Mouse (Mus musculus) gastrocnemius, adult 8-10 months (tissue): ENCODE measurements around the gene Cpe. TPM values are rescaled to one million over a fixed set of nuclear protein-coding genes. Genes with fewer than 3 reads are reported as not detected.

Experiments used
- DNase-seq, 2 experiments: peaks; one replicate each; pipeline ENCODE4 v3.0.0; 2022; ENCODE audit warnings: low spot score in 2 of 2
- total RNA-seq, 4 experiments: library from RNA; stranded (reverse); gene quantifications; 2 replicates each; pipeline ENCODE4 v1.2.4; 2022

Cpe gene
- total RNA-seq, 4 experiments from 2014 or later = 236 to 331 (median 287) TPM

GRCm38 (mm10) chr8:64578221-64578620 is 114.6 kb downstream of the Cpe start:
- DNase-seq = no peak

- DNase-seq = no peak
Observed at GRCm38 (mm10) chr8:64575001-64575400, 117.9 kb downstream of the Cpe start.

- no peak for DNase-seq
Observed at GRCm38 (mm10) chr8:64548054-64548850, 144.6 kb downstream of the Cpe start.

GRCm38 (mm10) chr8:64543441-64543840 is 149.4 kb downstream of the Cpe start:
- no peak for DNase-seq

Other genes starting within 250 kb of the Cpe start
- gene Msmo1, start 40.7 kb upstream of the Cpe start, total RNA-seq = 1 to 10 TPM; 3.4 to 4.9 (median 4.1) TPM
- gene Klhl2, start 157.0 kb upstream of the Cpe start, total RNA-seq = 1 to 10 TPM; 3.0 to 6.9 (median 5.6) TPM